Mouse (Mus musculus): ENCODE results near the gene Cacng1. TPM values are rescaled to one million over a fixed set of nuclear protein-coding genes. Genes with fewer than 3 reads are reported as not detected.

The Cacng1 gene
- total RNA-seq, 4 experiments from 2014 or later = 352 to 401 (median 391) TPM

GRCm38 (mm10) chr11:107710379-107710778 lies 5.9 kb downstream of the Cacng1 start:
- DNase-seq (ENCODE audit: low spot score in 2 of 2) = no peak

GRCm38 (mm10) chr11:107707897-107708610 lies 8.3 kb downstream of the Cacng1 start:
- no peak for DNase-seq (ENCODE audit: low spot score in 2 of 2)

GRCm38 (mm10) chr11:107705476-107706074 lies 10.7 kb downstream of the Cacng1 start:
- no peak for DNase-seq (ENCODE audit: low spot score in 2 of 2)

- no peak for DNase-seq (ENCODE audit: low spot score in 2 of 2)
These were observed 11.3 kb downstream of the Cacng1 start for GRCm38 (mm10) chr11:107705060-107705459.

- DNase-seq (ENCODE audit: low spot score in 2 of 2) = no peak
These were observed 12.8 kb downstream of the Cacng1 start for GRCm38 (mm10) chr11:107703272-107704134.

GRCm38 (mm10) chr11:107699967-107700366 lies 16.4 kb downstream of the Cacng1 start:
- no peak for DNase-seq (ENCODE audit: low spot score in 2 of 2)

GRCm38 (mm10) chr11:107693338-107693737 lies 23.0 kb downstream of the Cacng1 start:
- no peak for DNase-seq (ENCODE audit: low spot score in 2 of 2)

- no peak for DNase-seq (ENCODE audit: low spot score in 2 of 2)
These were observed 24.8 kb downstream of the Cacng1 start for GRCm38 (mm10) chr11:107691569-107691968.

GRCm38 (mm10) chr11:107688480-107688879 lies 27.8 kb downstream of the Cacng1 start:
- DNase-seq (ENCODE audit: low spot score in 2 of 2) = no peak

GRCm38 (mm10) chr11:107686290-107686689 lies 30.0 kb downstream of the Cacng1 start:
- no peak for DNase-seq (ENCODE audit: low spot score in 2 of 2)

GRCm38 (mm10) chr11:107683544-107684465 lies 32.5 kb downstream of the Cacng1 start:
- no peak for DNase-seq (ENCODE audit: low spot score in 2 of 2)

GRCm38 (mm10) chr11:107682694-107683355 lies 33.5 kb downstream of the Cacng1 start:
- DNase-seq (ENCODE audit: low spot score in 2 of 2) = no peak

GRCm38 (mm10) chr11:107676207-107676940 lies 39.9 kb downstream of the Cacng1 start:
- DNase-seq (ENCODE audit: low spot score in 2 of 2) = no peak

- DNase-seq (ENCODE audit: low spot score in 2 of 2) = no peak
These were observed 41.1 kb downstream of the Cacng1 start for GRCm38 (mm10) chr11:107675246-107675645.

- DNase-seq (ENCODE audit: low spot score in 2 of 2) = no peak
These were observed 41.7 kb downstream of the Cacng1 start for GRCm38 (mm10) chr11:107674601-107675000.

GRCm38 (mm10) chr11:107674006-107674405 lies 42.3 kb downstream of the Cacng1 start:
- DNase-seq (ENCODE audit: low spot score in 2 of 2) = no peak

GRCm38 (mm10) chr11:107668977-107669376 lies 47.3 kb downstream of the Cacng1 start:
- DNase-seq (ENCODE audit: low spot score in 2 of 2) = no peak

- no peak for DNase-seq (ENCODE audit: low spot score in 2 of 2)
These were observed 48.1 kb downstream of the Cacng1 start for GRCm38 (mm10) chr11:107668223-107668622.

GRCm38 (mm10) chr11:107667542-107667941 lies 48.8 kb downstream of the Cacng1 start:
- DNase-seq (ENCODE audit: low spot score in 2 of 2) = no peak

- DNase-seq (ENCODE audit: low spot score in 2 of 2) = peak in 1 of 2 experiments; percentile 37
These were observed 53.7 kb downstream of the Cacng1 start for GRCm38 (mm10) chr11:107662666-107663065.

All from gastrocnemius, adult 8-10 months (tissue).